Mouse (Mus musculus): ENCODE measurements around the gene Ebna1bp2. TPM values are rescaled to one million over a fixed set of nuclear protein-coding genes. Genes with fewer than 3 reads are reported as not detected.

Gene Ebna1bp2
- 10 to 100 TPM; 55.4 to 58.0 TPM for total RNA-seq (2021)

DNA sequence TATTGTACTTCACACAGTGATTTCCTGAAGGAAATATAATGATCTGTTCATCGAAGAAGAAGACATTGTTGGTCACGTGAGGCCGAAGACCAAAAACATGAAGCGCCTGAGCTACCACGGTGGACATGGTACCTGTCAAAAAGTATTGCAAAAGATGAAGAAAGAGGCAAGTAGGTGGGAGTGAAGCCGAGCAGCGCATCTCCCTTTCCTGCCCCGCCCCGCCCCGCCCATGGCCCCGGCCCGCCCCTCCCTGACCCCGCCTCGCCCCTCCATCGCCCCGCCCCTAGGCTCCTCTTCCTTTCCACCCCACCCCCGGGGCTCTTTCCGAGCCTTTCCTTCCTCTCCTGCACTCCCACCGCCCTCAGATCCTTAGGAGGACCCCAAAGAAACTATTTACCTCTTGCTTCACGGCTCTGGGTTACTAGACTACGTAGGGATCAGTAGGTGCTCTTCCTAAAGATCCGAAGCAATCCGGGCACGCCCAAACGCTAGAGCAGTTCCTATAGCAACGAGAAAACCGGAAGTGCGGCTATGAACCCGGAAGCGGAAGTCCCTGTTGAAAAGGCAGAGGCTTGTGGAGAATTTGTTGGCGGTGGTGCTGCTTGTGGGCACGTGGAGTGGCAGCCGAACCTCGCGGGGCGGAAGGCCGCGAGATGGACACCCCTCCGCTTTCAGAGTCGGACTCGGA lies at the start of gene Ebna1bp2, which contains the start of gene Cfap57:
Gene Ebna1bp2, plus strand, starts transcription at position 521 of the 688 bp plus-strand sequence.
Gene Cfap57, minus strand, starts transcription at position 499 of the 688 bp plus-strand sequence.
- intact Hi-C loops (cut with DNase I): no loop called here
- peak; percentile 90 to 96 for DNase-seq (ENCODE audit: low spot score in 2 of 2)

DNA sequence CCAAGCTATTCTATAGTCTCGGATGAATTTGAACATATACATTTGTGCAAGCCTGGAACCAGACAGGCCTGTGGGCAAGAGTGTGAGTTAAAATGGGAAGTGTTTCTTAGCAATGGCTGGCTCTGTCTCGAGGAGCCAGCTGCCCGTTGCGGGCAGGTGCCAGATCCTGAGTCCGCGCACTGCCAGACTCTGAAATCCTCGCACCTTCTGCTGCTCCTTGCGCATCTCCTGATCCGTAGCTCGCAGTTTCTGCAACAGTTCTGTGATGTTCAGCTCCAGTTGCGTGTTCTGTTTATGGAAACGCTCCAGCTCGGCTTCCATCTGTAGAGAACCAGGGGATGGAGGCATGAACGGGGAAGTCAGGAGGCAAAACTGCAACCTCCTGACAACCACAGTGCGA lies 49.2 kb upstream of the Ebna1bp2 start:
- intact Hi-C loops (cut with DNase I): loop anchor here (10.0 kb wide), 1 partner anchor 487 kb away; no protein-coding TSS in a partner anchor
- peak; percentile 63 to 93 for DNase-seq (ENCODE audit: low spot score in 2 of 2)

DNA sequence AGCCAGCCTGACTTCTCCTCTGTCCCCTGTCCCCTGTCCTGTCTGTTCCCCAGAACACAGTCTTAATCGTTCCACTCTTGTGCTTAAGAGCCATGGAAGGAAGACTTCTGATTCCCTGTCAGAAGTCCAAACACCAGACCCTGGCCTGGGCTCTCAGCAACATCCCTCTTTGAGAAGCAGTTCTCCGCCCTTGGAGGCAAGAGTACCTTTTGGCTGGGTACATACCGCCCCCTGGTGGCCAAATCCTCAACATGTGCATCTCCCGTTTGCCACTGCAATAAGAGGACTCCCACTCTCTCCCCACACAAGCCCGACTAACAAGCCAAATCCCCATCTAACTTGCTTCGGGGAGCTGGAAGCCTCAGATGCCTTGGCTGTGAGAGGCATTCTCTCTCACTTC lies 44.5 kb upstream of the Ebna1bp2 start:
- intact Hi-C loops (cut with DNase I): loop anchor here (5.0 to 10.0 kb wide), 2 partner anchors 284 to 491 kb away; partner anchors contain the start of gene Ptprf
- DNase-seq (ENCODE audit: low spot score in 2 of 2): peak; percentile 88 to 92

- intact Hi-C loops (cut with DNase I): loop anchor here (5.0 to 10.0 kb wide), 2 partner anchors 287 to 495 kb away; partner anchors contain the start of gene Ptprf
- DNase-seq (ENCODE audit: low spot score in 2 of 2): no peak
Observed at GRCm38 (mm10) chr4:118579313-118579712, 41.3 kb upstream of the Ebna1bp2 start.

DNA sequence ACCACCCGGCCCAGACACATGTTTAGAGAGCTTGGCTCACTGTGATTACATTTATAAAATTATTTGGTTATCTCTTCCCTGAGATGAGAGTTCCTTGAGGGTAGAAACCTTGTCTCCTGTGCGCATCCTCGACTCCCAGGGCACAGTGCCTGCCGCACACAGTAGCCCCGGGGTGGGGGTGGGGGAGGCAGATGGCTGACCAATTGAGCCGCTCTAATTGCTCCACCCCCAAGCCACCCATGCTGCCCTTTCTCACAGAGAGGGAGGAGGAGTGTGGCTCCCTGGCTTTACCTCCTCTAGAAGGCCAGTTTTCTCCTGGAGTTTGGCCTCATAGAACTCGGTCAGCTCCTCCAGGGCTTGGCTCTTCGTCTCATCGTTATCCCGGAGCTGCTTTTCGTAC lies 39.1 kb upstream of the Ebna1bp2 start:
- intact Hi-C loops (cut with DNase I): no loop called here
- DNase-seq (ENCODE audit: low spot score in 2 of 2): no peak

DNA sequence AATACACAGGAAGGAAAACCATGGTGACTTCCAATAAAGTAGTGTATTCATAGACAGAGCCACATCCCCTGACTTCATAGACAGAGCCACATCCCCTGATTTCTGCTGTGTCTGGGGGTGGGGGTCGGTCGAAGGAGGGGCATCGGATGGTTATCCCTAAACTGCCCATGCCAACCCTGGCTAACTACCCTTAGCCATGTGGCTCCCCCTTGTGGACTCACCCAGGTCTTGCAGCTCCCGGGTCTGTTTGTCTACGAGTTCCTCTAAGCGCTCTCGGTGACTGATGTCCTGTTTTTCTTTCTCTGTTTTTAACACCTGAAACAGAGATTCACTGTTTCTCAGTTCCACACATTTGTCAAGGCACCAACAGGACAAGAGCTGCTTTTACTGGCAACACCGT lies 38.0 kb upstream of the Ebna1bp2 start:
- intact Hi-C loops (cut with DNase I): no loop called here
- no peak for DNase-seq (ENCODE audit: low spot score in 2 of 2)

GRCm38 (mm10) chr4:118589053-118589732 lies 31.4 kb upstream of the Ebna1bp2 start:
- intact Hi-C loops (cut with DNase I): no loop called here
- no peak for DNase-seq (ENCODE audit: low spot score in 2 of 2)

GRCm38 (mm10) chr4:118589733-118590130 lies 30.9 kb upstream of the Ebna1bp2 start:
- intact Hi-C loops (cut with DNase I): no loop called here
- no peak for DNase-seq (ENCODE audit: low spot score in 2 of 2)

DNA sequence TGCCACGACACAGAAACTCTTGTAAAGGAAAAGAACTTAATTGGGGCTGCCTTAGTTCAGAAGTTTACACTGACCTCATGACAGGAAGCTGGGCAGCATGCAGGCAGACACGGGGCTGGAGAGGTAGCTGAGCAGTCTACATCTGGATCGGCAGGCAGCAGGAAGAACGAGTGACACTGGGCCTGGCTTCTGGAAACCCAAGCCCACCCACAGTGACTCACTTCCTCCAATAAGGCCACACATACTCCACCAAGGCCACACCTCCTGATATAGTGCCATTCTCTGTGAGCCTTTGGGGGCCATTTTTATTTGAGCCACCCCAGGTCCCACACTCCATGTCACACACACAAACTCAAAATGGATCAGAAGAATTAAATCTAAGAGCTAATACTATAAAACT lies 16.5 kb upstream of the Ebna1bp2 start:
- DNase-seq (ENCODE audit: low spot score in 2 of 2): no peak
- intact Hi-C loops (cut with DNase I): no loop called here

- intact Hi-C loops (cut with DNase I): no loop called here
- no peak for DNase-seq (ENCODE audit: low spot score in 2 of 2)
Observed at GRCm38 (mm10) chr4:118609836-118610235, 10.8 kb upstream of the Ebna1bp2 start.

DNA sequence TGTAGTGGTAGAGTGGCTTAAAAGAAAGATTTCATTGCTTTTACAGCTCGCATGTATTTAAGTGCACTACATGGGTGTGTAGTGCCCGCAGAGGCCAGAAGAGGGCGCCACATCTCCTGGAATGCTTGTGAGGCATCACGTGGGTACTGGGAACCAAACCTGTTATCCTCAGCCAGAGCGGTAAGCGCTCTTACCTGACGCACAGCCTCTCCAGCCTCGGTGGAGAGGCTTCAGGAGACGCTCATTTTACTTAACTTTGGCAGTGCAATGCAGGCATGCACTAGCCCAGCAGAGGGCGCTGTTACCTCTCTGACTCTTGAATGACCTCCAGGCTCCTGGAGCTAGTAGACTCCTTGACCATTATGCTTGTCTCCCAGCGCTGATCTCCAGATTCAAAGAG lies 8.0 kb upstream of the Ebna1bp2 start:
- DNase-seq (ENCODE audit: low spot score in 2 of 2): peak in 1 of 2 experiments; percentile 14
- intact Hi-C loops (cut with DNase I): no loop called here

DNA sequence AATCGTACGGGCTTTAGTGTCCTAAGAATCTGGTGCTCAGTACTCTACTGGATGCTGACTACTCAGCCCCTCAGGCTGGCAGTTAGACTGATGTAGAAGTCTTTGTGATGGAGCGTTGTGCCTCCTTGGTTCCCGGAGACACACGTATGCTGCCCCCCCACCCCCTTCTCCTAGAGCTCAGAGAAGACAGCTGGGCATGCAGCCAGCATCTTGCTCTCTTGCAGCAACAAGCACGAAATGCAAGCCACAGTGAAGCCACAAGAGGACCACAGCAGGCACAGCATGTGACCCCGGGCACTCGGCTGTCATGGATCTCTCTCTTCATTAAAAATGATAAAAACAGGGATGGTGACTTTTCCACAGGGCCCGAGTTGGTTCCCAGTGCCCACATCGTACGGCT lies 5.2 kb upstream of the Ebna1bp2 start:
- DNase-seq (ENCODE audit: low spot score in 2 of 2): no peak
- intact Hi-C loops (cut with DNase I): no loop called here

- intact Hi-C loops (cut with DNase I): no loop called here
- DNase-seq (ENCODE audit: low spot score in 2 of 2): no peak
Observed at GRCm38 (mm10) chr4:118620967-118621320, 345 bp downstream of the Ebna1bp2 start.

- intact Hi-C loops (cut with DNase I): no loop called here
- DNase-seq (ENCODE audit: low spot score in 2 of 2): no peak
Observed at GRCm38 (mm10) chr4:118621781-118622180, 1.2 kb downstream of the Ebna1bp2 start.

GRCm38 (mm10) chr4:118630261-118630660 lies 9.7 kb downstream of the Ebna1bp2 start:
- intact Hi-C loops (cut with DNase I): no loop called here
- DNase-seq (ENCODE audit: low spot score in 2 of 2): no peak

GRCm38 (mm10) chr4:118642346-118643190 lies 22.0 kb downstream of the Ebna1bp2 start:
- intact Hi-C loops (cut with DNase I): loop anchor here (10.0 kb wide), 1 partner anchor 542 kb away; no protein-coding TSS in a partner anchor
- DNase-seq (ENCODE audit: low spot score in 2 of 2): peak; percentile 12 to 35

DNA sequence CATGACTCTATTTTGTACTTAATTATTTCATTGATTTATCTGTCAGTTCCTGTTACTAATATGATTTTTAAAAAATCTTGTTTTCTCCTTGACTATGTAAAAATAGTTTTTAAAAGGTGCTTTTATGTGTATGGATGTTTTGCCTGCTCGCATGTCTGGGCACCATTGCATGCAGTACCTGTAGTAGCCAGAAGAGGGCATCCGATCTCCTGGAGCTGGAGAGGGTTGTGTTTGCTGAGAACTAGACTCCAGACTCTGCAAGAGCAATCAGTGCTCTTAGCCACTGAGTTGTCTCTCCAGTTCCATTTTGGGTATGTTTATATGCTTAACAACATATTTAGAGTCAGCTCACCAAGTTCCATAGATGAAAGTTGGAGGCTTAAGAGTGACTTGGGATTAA lies 24.6 kb downstream of the Ebna1bp2 start:
- intact Hi-C loops (cut with DNase I): loop anchor here (1.0 to 10.0 kb wide), 2 partner anchors 343 to 540 kb away; no protein-coding TSS in a partner anchor
- DNase-seq (ENCODE audit: low spot score in 2 of 2): peak; percentile 49 to 54

DNA sequence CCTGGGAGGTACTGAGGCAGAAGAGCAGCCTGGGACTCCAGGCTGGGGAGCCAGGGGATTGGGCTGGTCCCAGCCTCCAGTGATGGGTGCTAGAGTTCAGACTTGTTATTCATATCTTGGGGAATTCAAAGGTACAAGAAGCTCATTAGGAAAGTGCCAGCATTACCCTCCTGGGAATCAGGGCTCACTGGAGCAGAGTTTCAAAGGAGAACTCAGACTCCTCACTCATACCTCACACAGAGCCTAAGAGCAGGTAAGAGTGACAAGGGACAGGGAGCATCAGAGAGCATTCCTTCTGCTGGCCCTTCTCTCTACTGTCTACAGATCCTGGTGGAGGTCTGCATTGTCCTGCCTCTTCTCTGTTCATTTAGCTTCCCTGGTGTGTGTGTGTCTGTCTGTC lies 38.1 kb downstream of the Ebna1bp2 start, which contains the start of gene Olfr62:
Gene Olfr62, plus strand, starts transcription at position 301 of the 400 bp plus-strand sequence.
- no peak for DNase-seq (ENCODE audit: low spot score in 2 of 2)
- intact Hi-C loops (cut with DNase I): no loop called here
